In genomic region chr12:117159669-117160210, GRCm38 (mm10) we compare ENCODE assay signal across 10 mouse cellular contexts.
DNase-seq lines count a peak whose midpoint lies in the region; ATAC-seq lines count a peak whose summit lies in the region.
"Had no signal": no experiment of that assay in that cellular context is flagged by ENCODE, and none has a peak within 500 bp of the region (broad histone marks: within the 10 kb centered on the region; RNA-seq: fewer than 3 reads in every experiment).

No protein-coding gene starts in this region.

- no peak overlapping the region for H3K27ac ChIP-seq in heart, embryonic 11.5 days (ENCODE audit: low read depth, low read length)
- H3K27ac ChIP-seq in forebrain, embryonic 15.5 days (replicated peaks): peak overlapping the region; percentile 74
- peak overlapping the region; percentile 98 for H3K27ac ChIP-seq in midbrain, embryonic 10.5 days (replicated peaks)

- WGBS in heart, embryonic 11.5 days (ENCODE audit: insufficient replicate concordance): 6% methylated on average over 14 of the region's 15 CpGs
- 6% methylated on average over 15 of the region's 15 CpGs for WGBS in forebrain, embryonic 15.5 days
- 9% methylated on average over 15 of the region's 15 CpGs for WGBS in midbrain, embryonic 10.5 days

- peaks cover 74% of the 10 kb centered on the region for H3K27me3 ChIP-seq in heart, embryonic 11.5 days (ENCODE audit: control insufficient read depth, insufficient read depth, low read length)
- H3K27me3 ChIP-seq in forebrain, embryonic 15.5 days: peaks cover 44% of the 10 kb centered on the region; the same call in 1 of the 2 replicates
- peaks cover 53% of the 10 kb centered on the region for H3K27me3 ChIP-seq in midbrain, embryonic 10.5 days (ENCODE audit: low read depth, poor library complexity, severe bottlenecking)

- H3K36me3 ChIP-seq in heart, embryonic 11.5 days (ENCODE audit: control insufficient read depth, insufficient read depth, low read length): no peaks in the 10 kb centered on the region
- H3K36me3 ChIP-seq in forebrain, embryonic 15.5 days: no peaks in the 10 kb centered on the region
- peaks cover 72% of the 10 kb centered on the region for H3K36me3 ChIP-seq in midbrain, embryonic 10.5 days

- H3K4me3 ChIP-seq in heart, embryonic 11.5 days (ENCODE audit: low read depth, low read length): peak overlapping the region; percentile 37
- peak overlapping the region; percentile 27 for H3K4me3 ChIP-seq in forebrain, embryonic 15.5 days
- H3K4me3 ChIP-seq in midbrain, embryonic 10.5 days: peak overlapping the region; percentile 94
- H3K4me3 ChIP-seq: erythroblast, embryonic 14.5 days had no signal

- peak overlapping the region; percentile 59 for H3K4me2 ChIP-seq in heart, embryonic 11.5 days
- peak overlapping the region; percentile 51 for H3K4me2 ChIP-seq in forebrain, embryonic 15.5 days (replicated peaks)

- no peak for ATAC-seq in heart, embryonic 11.5 days (replicated peaks; ENCODE audit: insufficient number of reproducible peaks, low FRiP score, low TSS enrichment)
- ATAC-seq in forebrain, embryonic 15.5 days (replicated peaks): no peak; the same call in 1 of the 2 replicates
- no peak for ATAC-seq in megakaryocyte progenitor cell, adult 5-6 weeks (replicated peaks; ENCODE audit: poor library complexity)

- no peak overlapping the region for H3K9ac ChIP-seq in heart, embryonic 11.5 days (ENCODE audit: low read depth, low read length)
- peak overlapping the region; percentile 45 for H3K9ac ChIP-seq in forebrain, embryonic 15.5 days (replicated peaks)

- peaks cover 6% of the 10 kb centered on the region for H3K4me1 ChIP-seq in heart, embryonic 11.5 days (ENCODE audit: control insufficient read depth, insufficient read depth, low read length)
- H3K4me1 ChIP-seq in forebrain, embryonic 15.5 days: peaks cover 67% of the 10 kb centered on the region
- H3K4me1 ChIP-seq in midbrain, embryonic 10.5 days: peaks cover 79% of the 10 kb centered on the region

- no peak for DNase-seq in heart, adult 18-20 months
- DNase-seq in ES-CJ7 (ENCODE audit: low read depth, low spot score) (peak; percentile 25), MN1 (ENCODE audit: low spot score) (no peak)
- DNase-seq in midbrain, embryonic 10.5 days (ENCODE audit: low spot score): peak; percentile 48
- no peak for DNase-seq in adrenal gland, adult 18-20 months (ENCODE audit: low spot score in 2 of 2)
- DNase-seq: adrenal gland, postnatal 36 days had no signal

- no peaks in the 10 kb centered on the region for H3K9me3 ChIP-seq in heart, embryonic 11.5 days (replicated peaks; ENCODE audit: control insufficient read depth, low read length)
- H3K9me3 ChIP-seq in forebrain, embryonic 15.5 days: no peaks in the 10 kb centered on the region
- H3K9me3 ChIP-seq in midbrain, embryonic 10.5 days (replicated peaks): no peaks in the 10 kb centered on the region

Comparison
In these comparisons a context has a peak if more than half of its experiments do, and no peak if none do; other contexts are left out.
1. H3K4me3 ChIP-seq: peak in every context shown above with its lines; median percentile 94 in midbrain, embryonic 10.5 days; 37 in heart, embryonic 11.5 days; 27 in forebrain, embryonic 15.5 days.
2. DNase-seq: peak in ES-CJ7 (single experiment) and midbrain, embryonic 10.5 days (single experiment); none in heart, adult 18-20 months (0 of 2), MN1 (single experiment) and adrenal gland, adult 18-20 months (0 of 2).